Mouse (Mus musculus) myocyte (in vitro differentiated cells): ENCODE results near the gene Dner.

Experiments used
- MAX ChIP-seq: IDR thresholded peaks from one replicate; pipeline ENCODE4 v1.6.1; 2011; ENCODE audit warnings: low read depth, mild to moderate bottlenecking, control low read depth
- MYOG ChIP-seq, 3 experiments: IDR thresholded peaks; one replicate each; pipeline ENCODE4 v1.6.1; 2011; ENCODE audit warnings: control low read depth in 2 of 3, low read depth in 2 of 3, mild to moderate bottlenecking in 2 of 3; ENCODE audit not compliant: insufficient read length in 2 of 3, control insufficient read depth in 1 of 3, insufficient read depth in 1 of 3
- POLR2A ChIP-seq: IDR thresholded peaks from one replicate; pipeline ENCODE4 v1.6.1; 2011; ENCODE audit warnings: low read depth, mild to moderate bottlenecking, control low read depth, moderate library complexity; ENCODE audit not compliant: insufficient read length
- POLR2AphosphoS2 ChIP-seq: IDR thresholded peaks from one replicate; pipeline ENCODE4 v1.6.1; 2011; ENCODE audit warnings: low read depth, control low read depth; ENCODE audit not compliant: insufficient read length
- TCF12 ChIP-seq: IDR thresholded peaks from one replicate; pipeline ENCODE4 v1.6.1; 2011; ENCODE audit warnings: mild to moderate bottlenecking, control low read depth; ENCODE audit not compliant: poor library complexity, insufficient read depth, severe bottlenecking

DNA sequence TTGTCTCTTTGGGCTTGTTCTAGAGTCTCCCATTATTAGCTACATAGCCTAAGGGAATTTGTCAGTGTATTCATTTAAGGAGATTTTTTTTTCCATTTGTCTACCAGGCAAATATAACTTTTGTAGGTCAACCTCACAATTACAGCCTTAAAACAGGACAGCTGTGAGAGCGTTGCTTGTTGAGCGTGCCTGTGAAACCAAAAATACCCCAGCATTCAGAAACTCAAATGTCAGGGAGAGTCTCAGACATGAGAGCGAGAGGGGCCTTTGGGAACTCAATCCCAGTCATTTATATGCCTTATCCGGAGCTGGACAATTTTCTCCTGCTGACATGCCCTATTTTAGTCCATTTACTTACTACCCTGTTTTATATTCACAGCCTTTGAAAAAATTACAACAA, 134.6 kb downstream of the Dner start:
- no peak for TF ChIP-seq MYOG (IDR thresholded peaks at IDR 0.05; ENCODE audit: control insufficient read depth in 1 of 3, insufficient read depth in 1 of 3, insufficient read length in 2 of 3, low read depth in 2 of 3)
- TF ChIP-seq POLR2A, result no peak
- no peak for TF ChIP-seq MAX
- TF ChIP-seq TCF12, result no peak
- TF ChIP-seq POLR2AphosphoS2, result no peak
